Mouse (Mus musculus) ES-Bruce4 (cell line): ENCODE measurements around the gene Map3k6. TPM values are rescaled to one million over a fixed set of nuclear protein-coding genes. Genes with fewer than 3 reads are reported as not detected.

ENCODE experiments used
- H3K27ac ChIP-seq: 2 replicates; pipeline ENCODE4 v1.5.1; 2012; ENCODE audit warnings: low read length, inconsistent platforms; ENCODE audit not compliant: insufficient read depth
- H3K27me3 ChIP-seq: 2 replicates; pipeline ENCODE4 v1.6.1; 2012; ENCODE audit warnings: mild to moderate bottlenecking, low read length, inconsistent platforms; ENCODE audit not compliant: control insufficient read depth, poor library complexity, insufficient read depth, severe bottlenecking
- H3K36me3 ChIP-seq: 2 replicates; pipeline ENCODE4 v1.6.1; 2012; ENCODE audit warnings: inconsistent platforms, mild to moderate bottlenecking, low read length, moderate library complexity; ENCODE audit not compliant: control insufficient read depth, poor library complexity, insufficient read depth, severe bottlenecking
- H3K4me1 ChIP-seq: one replicate; pipeline ENCODE4 v1.8.1; 2011; ENCODE audit warnings: low read length; ENCODE audit not compliant: control insufficient read depth, insufficient read depth
- H3K4me3 ChIP-seq: 2 replicates; pipeline ENCODE4 v1.5.1; 2011; ENCODE audit warnings: low read depth, mild to moderate bottlenecking, low read length
- H3K9ac ChIP-seq: 2 replicates; pipeline ENCODE4 v1.6.1; 2012; ENCODE audit warnings: low read depth, mild to moderate bottlenecking, inconsistent platforms; ENCODE audit not compliant: poor library complexity, severe bottlenecking
- H3K9me3 ChIP-seq: replicated peaks from 2 replicates; pipeline ENCODE4 v1.6.1; 2012; ENCODE audit warnings: mild to moderate bottlenecking, low read length, inconsistent platforms; ENCODE audit not compliant: control insufficient read depth, poor library complexity, insufficient read depth, severe bottlenecking
- CTCF ChIP-seq: IDR thresholded peaks from one replicate; pipeline ENCODE4 v1.8.1; 2011; ENCODE audit warnings: low read depth, low read length
- EP300 ChIP-seq: IDR thresholded peaks from 2 replicates; pipeline ENCODE4 v1.6.1; 2011; ENCODE audit warnings: low read depth, low read length; ENCODE audit not compliant: insufficient read depth
- POLR2A ChIP-seq: IDR thresholded peaks from one replicate; pipeline ENCODE4 v1.8.1; 2011; ENCODE audit warnings: low read length; ENCODE audit not compliant: insufficient read depth
- polyA plus RNA-seq: library from polyadenylated mRNA; stranded (reverse); fragments of >200 nt; gene quantifications from 2 replicates; pipeline ENCODE4 v1.2.4, GENCODE M21; 2011; ENCODE audit warnings: low read depth; ENCODE audit not compliant: missing spikeins, insufficient read depth, insufficient read length

The Map3k6 gene
- polyA plus RNA-seq, 1 experiment, result 3.8 TPM

- Histone ChIP-seq H3K36me3 (peaks cover 28% of the 10 kb centered on the region), H3K4me3 (no peak overlapping the region), H3K9me3 (no peaks in the 10 kb centered on the region), H3K27ac (no peak overlapping the region), H3K4me1 (peaks cover 2% of the 10 kb centered on the region), H3K9ac (no peak overlapping the region), H3K27me3 (no peaks in the 10 kb centered on the region)
- TF ChIP-seq EP300 (no peak), POLR2A (no peak), CTCF (no peak)
Observed at GRCm38 (mm10) chr4:133265759-133266158, 25.1 kb downstream of the Map3k6 start.

- Histone ChIP-seq H3K4me3 (no peak overlapping the region), H3K9me3 (no peaks in the 10 kb centered on the region), H3K36me3 (peaks cover 28% of the 10 kb centered on the region), H3K9ac (no peak overlapping the region), H3K27ac (no peak overlapping the region), H3K4me1 (peaks cover 2% of the 10 kb centered on the region), H3K27me3 (no peaks in the 10 kb centered on the region)
- TF ChIP-seq POLR2A (no peak), EP300 (no peak), CTCF (no peak)
Observed at GRCm38 (mm10) chr4:133266248-133266880, 25.7 kb downstream of the Map3k6 start.

- peaks cover 28% of the 10 kb centered on the region for H3K36me3 ChIP-seq
- no peak overlapping the region for H3K9ac ChIP-seq
- H3K27ac ChIP-seq, result no peak overlapping the region
- no peak for TF ChIP-seq CTCF
- TF ChIP-seq EP300, result no peak
- TF ChIP-seq POLR2A, result no peak
- H3K4me1 ChIP-seq, result no peaks in the 10 kb centered on the region
- no peak overlapping the region for H3K4me3 ChIP-seq
- H3K27me3 ChIP-seq, result no peaks in the 10 kb centered on the region
- no peaks in the 10 kb centered on the region for H3K9me3 ChIP-seq
Observed at GRCm38 (mm10) chr4:133268931-133269330, 28.3 kb downstream of the Map3k6 start.

- no peak overlapping the region for H3K27ac ChIP-seq
- H3K4me3 ChIP-seq, result no peak overlapping the region
- TF ChIP-seq POLR2A (no peak), CTCF (no peak)
- H3K9me3 ChIP-seq, result no peaks in the 10 kb centered on the region
- H3K4me1 ChIP-seq, result no peaks in the 10 kb centered on the region
- no peaks in the 10 kb centered on the region for H3K27me3 ChIP-seq
- peaks cover 28% of the 10 kb centered on the region for H3K36me3 ChIP-seq
- H3K9ac ChIP-seq, result no peak overlapping the region
Observed at GRCm38 (mm10) chr4:133269596-133269995, 29.0 kb downstream of the Map3k6 start.

GRCm38 (mm10) chr4:133270929-133271328 is 30.3 kb downstream of the Map3k6 start:
- no peak for TF ChIP-seq EP300
- TF ChIP-seq CTCF, result no peak
- TF ChIP-seq POLR2A, result no peak
- Histone ChIP-seq H3K4me1 (no peaks in the 10 kb centered on the region), H3K27me3 (no peaks in the 10 kb centered on the region), H3K9ac (no peak overlapping the region), H3K9me3 (no peaks in the 10 kb centered on the region), H3K4me3 (no peak overlapping the region), H3K36me3 (peaks cover 28% of the 10 kb centered on the region), H3K27ac (no peak overlapping the region)

- Histone ChIP-seq H3K9ac (peak within 1 kb of the TSS; percentile 81), H3K4me3 (peak within 1 kb of the TSS; percentile 89), H3K27ac (peak within 1 kb of the TSS; percentile 84), H3K36me3 (no peaks in the 10 kb centered on the region), H3K27me3 (no peaks in the 10 kb centered on the region), H3K9me3 (no peaks in the 10 kb centered on the region), H3K4me1 (no peaks in the 10 kb centered on the region)
- TF ChIP-seq CTCF (no peak), EP300 (peak; percentile 74), POLR2A (peak; percentile 8)
Observed at GRCm38 (mm10) chr4:133277104-133278026, 36.7 kb downstream of the Map3k6 start, which contains the start of gene Tmem222. Gene Tmem222 (minus strand): TSS chr4:133277792.
